Mouse (Mus musculus) liver, embryonic 18 days (tissue): Measurements from ENCODE around the gene Sinhcaf. TPM values are rescaled to one million over a fixed set of nuclear protein-coding genes. Genes with fewer than 3 reads are reported as not detected.

Experiments used
- polyA plus RNA-seq: library from polyadenylated mRNA; depleted of rRNA; stranded (reverse); fragments of >200 nt; gene quantifications from 2 replicates; pipeline ENCODE4 v1.2.3, GENCODE M21; 2012; rRNA removed

Sinhcaf gene
- 5.0 and 5.5 TPM in 2 replicates for polyA plus RNA-seq

DNA sequence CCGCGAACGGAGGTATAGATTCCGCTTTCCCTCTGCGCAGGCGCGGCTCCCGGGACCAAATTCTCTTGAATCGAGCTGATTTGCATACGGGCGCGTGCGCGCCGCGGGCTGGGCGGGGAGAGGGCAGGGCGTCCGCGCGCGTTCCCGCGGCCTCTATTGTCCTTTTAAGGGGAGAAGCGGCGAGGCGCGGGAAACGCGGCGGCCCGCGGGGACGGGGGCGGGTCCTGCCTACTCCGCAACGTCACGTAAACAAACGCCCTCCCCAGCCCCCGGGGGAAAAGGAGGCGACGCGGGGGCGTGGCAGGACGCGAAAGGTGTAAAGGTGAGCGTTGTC is at the start of gene Sinhcaf:
Gene Sinhcaf (minus strand): TSS at position 59 of the 334 bp plus-strand sequence.

GRCm38 (mm10) chr6:148895773-148896506 is 50.3 kb downstream of the Sinhcaf start, which contains the start of gene Caprin2:
Gene Caprin2 (minus strand): TSS chr6:148896237.

Other genes with a start within 250 kb of the Sinhcaf start
- gene Ipo8, start 115.0 kb downstream of the Sinhcaf start, polyA plus RNA-seq = 5.1 and 5.3 TPM in 2 replicates
- gene Caprin2, start 50.2 kb downstream of the Sinhcaf start, polyA plus RNA-seq = 3.7 and 4.5 TPM in 2 replicates
- gene Dennd5b, start 155.2 kb upstream of the Sinhcaf start, polyA plus RNA-seq = 4.1 and 4.2 TPM in 2 replicates
- not detected in 2 replicates for gene Gm10203, start 183.7 kb upstream of the Sinhcaf start, polyA plus RNA-seq
- 8.9 and 9.6 TPM in 2 replicates for gene Etfbkmt, start 193.4 kb upstream of the Sinhcaf start, polyA plus RNA-seq
- gene Amn1, start 242.2 kb upstream of the Sinhcaf start, polyA plus RNA-seq = 4.7 TPM in 2 replicates